Mouse (Mus musculus) brain, embryonic 14.5 days (tissue): ENCODE measurements around the gene Pls1. TPM values are rescaled to one million over a fixed set of nuclear protein-coding genes. Genes with fewer than 3 reads are reported as not detected.
A peak's percentile ranks its signal among the peaks of the same experiment; 100 is the strongest.

Experiments used
- DNase-seq: peaks from one replicate; pipeline ENCODE4 v3.0.0-alpha.2; 2011; ENCODE audit warnings: low read depth
- CTCF ChIP-seq: fragments of 200-500 bp; IDR thresholded peaks from 2 replicates; pipeline ENCODE4 v1.5.1; 2012; ENCODE audit warnings: inconsistent platforms, mild to moderate bottlenecking, moderate library complexity, borderline replicate concordance; ENCODE audit not compliant: insufficient read depth, insufficient read length; ENCODE audit errors: extremely low read depth
- POLR2A ChIP-seq: fragments of 200-500 bp; IDR thresholded peaks from 2 replicates; pipeline ENCODE4 v1.6.1; 2012; ENCODE audit warnings: mild to moderate bottlenecking, inconsistent platforms, borderline replicate concordance; ENCODE audit not compliant: poor library complexity, insufficient read depth, insufficient read length, severe bottlenecking; ENCODE audit errors: extremely low read depth
- polyA plus RNA-seq: library from polyadenylated mRNA; depleted of rRNA; stranded (reverse); fragments of >200 nt; gene quantifications from 2 replicates; pipeline ENCODE4 v1.2.3, GENCODE M21; 2012

The Pls1 gene
- polyA plus RNA-seq, 1 experiment = 1.6 TPM

GRCm38 (mm10) chr9:95832758-95833157 lies 12.4 kb downstream of the Pls1 start:
- TF ChIP-seq POLR2A = no peak
- no peak for TF ChIP-seq CTCF

DNA sequence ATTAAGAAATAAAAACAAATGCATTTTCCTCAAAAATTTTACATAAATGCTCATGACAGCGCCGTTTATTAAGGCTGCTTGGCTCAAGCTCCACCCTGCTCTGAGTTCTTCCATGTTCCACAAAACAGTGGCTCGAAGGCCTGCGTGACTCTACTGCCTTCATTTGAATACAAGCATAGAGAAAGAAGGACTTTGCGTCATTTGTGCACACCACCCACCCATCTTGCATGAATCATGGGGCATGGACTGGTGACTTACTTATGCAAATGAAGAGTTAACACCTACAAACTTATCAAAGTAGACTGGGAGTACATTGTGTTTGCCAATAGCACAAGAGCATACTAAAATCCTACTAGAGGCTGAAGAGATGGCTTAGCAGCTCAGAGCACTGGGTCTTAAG lies 17.5 kb downstream of the Pls1 start:
- TF ChIP-seq CTCF (no peak), POLR2A (no peak)
- DNase-seq = no peak

More at GRCm38 (mm10) chr9:95832758-95833157, 12.4 kb downstream of the Pls1 start:
- DNase-seq = no peak

GRCm38 (mm10) chr9:95822531-95822930 lies 22.6 kb downstream of the Pls1 start:
- TF ChIP-seq POLR2A = no peak
- no peak for TF ChIP-seq CTCF

DNA sequence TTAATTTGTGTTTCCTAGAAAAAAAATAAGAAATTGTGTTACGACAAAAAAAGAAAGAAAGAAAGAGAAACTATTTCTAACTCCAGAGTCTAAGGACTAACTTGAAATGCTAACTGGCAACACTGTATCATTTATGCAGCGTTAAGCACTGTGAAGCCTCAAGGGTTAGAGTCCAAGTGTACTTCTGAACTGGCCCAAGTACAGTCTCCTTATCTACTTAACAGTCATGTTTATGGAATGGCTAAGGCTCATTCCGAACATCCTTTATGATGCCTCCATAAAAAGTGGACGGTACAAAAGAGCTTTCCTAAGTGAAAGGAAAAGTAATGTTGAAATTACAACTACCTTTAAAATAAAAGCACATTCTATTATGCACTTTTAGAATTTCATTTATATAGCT lies 29.4 kb downstream of the Pls1 start:
- TF ChIP-seq CTCF = no peak
- no peak for TF ChIP-seq POLR2A
- DNase-seq = no peak

More at GRCm38 (mm10) chr9:95822531-95822930, 22.6 kb downstream of the Pls1 start:
- no peak for DNase-seq

DNA sequence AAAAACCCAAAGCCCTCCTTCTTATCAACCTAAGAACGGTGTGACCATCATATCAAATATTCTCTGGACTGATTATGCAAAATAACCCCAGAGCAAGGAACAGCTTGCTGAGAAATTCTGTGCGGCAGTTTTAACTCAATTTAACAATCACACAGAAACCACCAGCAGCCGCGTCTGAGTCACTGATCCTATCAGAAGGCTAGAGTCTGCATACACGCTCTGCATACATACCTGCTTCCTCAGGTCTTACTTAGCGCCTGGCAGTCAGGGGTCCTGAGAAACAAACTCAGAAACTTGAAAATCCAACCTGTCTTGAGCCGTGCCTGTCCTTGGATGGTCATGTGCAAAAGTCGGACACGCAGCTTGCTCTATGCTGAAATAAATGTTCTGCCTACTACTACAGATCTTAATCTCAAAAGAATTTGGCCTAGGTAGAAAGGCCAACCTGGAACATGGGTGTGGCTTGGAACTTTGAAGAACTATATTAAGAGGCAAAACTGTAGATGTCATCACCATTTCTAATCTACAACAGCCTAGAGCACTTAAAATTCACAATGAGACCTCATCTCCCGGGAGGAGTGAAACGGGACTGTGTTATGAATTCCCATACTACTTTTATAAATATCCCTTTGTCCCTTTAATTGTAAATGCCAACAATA lies 30.0 kb downstream of the Pls1 start:
- peak; percentile 23 for DNase-seq
- no peak for TF ChIP-seq POLR2A
- no peak for TF ChIP-seq CTCF

DNA sequence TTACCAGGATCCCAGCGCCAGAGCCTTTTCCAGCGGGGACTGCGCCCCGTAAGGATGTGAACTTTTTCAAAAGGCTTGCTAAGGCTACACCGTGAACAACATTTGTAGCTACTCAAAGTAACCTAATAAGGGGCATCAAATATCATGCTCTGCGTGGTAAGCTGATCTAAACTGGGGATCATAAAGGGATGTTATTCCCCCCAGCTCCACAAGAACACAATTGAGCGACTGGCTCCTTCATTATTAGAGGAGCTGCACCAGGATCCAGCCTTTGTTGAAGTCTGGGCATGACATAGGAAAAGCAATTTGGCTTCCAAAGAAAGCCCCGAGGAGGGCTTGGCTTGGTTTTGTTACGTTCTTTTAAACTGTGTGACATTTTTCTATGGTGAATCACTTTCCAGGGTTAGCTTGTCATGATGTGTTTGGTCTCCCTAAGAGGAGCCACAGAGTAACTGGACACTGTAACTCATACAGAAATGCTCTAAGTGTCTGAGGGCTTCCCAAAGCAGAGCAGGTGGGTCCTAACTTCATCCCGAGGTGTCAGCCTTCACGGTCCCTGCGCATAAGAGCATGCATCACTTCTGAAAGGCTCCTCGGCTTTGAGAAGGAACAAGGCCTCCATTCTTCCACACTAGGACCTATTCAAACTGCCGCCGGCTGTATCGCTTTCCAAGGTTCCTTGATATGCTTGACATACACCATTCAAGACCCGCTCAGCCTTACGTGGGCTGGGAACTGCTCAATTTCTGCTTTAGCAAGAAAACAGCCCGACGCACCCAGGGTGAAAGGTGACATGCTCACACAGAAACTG lies 31.2 kb downstream of the Pls1 start:
- DNase-seq = peak; percentile 93
- TF ChIP-seq POLR2A (no peak), CTCF (no peak)

DNA sequence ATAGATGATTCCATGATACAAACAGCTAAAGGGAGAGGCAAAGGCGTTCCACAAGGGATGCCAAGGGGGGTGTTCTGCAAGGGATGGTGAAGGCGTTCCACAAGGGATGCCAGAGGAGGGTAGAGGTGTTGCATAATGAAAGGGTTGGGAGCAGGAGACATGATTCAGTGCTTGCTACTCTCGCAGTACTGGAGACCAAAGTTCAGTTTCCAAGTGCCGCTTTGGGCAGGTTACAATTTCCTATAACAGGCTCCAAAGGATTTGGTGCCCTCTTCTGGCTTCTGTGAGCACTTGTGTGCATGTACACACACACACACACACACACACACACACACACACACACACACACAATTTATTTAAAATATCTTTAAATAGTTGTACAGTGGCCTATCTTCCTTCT lies 33.3 kb downstream of the Pls1 start:
- TF ChIP-seq POLR2A = no peak
- no peak for TF ChIP-seq CTCF
- DNase-seq = no peak

- DNase-seq = no peak
- TF ChIP-seq POLR2A = no peak
- TF ChIP-seq CTCF = no peak
These were observed 35.5 kb downstream of the Pls1 start for GRCm38 (mm10) chr9:95809596-95809995.

DNA sequence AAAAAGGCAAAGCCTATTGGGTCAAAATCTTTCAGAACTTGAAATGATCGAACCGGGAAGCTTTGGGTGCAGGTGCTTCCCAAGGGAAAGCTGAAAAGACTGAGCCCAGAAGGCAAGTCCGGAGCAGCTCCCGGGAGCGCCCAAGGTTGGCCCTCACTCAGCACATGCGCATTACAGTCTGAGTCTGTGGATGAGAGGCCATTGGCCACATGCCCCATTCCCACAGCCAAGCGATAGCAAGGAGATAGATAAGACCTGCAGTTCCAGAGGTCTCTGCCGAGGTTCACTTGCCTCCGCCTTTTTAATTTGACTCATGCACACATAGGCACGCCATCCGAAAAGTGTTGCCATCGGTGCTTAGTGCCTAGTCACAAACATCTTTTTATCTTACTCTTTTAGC lies 39.7 kb downstream of the Pls1 start:
- TF ChIP-seq CTCF (no peak), POLR2A (no peak)
- DNase-seq = no peak

GRCm38 (mm10) chr9:95803783-95804182 lies 41.3 kb downstream of the Pls1 start:
- DNase-seq = no peak
- no peak for TF ChIP-seq POLR2A
- TF ChIP-seq CTCF = no peak

GRCm38 (mm10) chr9:95801610-95802451 lies 43.3 kb downstream of the Pls1 start:
- TF ChIP-seq CTCF = no peak
- TF ChIP-seq POLR2A = no peak
- DNase-seq = no peak

GRCm38 (mm10) chr9:95796323-95796722 lies 48.8 kb downstream of the Pls1 start:
- DNase-seq = no peak
- TF ChIP-seq CTCF = no peak
- TF ChIP-seq POLR2A = no peak

- no peak for DNase-seq
- TF ChIP-seq POLR2A (no peak), CTCF (no peak)
These were observed 49.3 kb downstream of the Pls1 start for GRCm38 (mm10) chr9:95795844-95796243.
